Mouse (Mus musculus) A20 (cell line): ENCODE measurements at regions not wholly inside any gene's neighbourhood (a gene's known extent, or its start where the extent isn't known, plus 50 kb on each side); places are given as distances from the start of the nearest gene placed in this dataset.
"Not testable (repeated sequence)": the region's sequence is repeated elsewhere in the genome, so short reads cannot be mapped to it uniquely, and the experiment has no call there.

Source experiments
- DNase-seq: peaks from one replicate; pipeline ENCODE4 v3.0.0-alpha.2; 2011; ENCODE audit warnings: low read depth, low spot score

DNA sequence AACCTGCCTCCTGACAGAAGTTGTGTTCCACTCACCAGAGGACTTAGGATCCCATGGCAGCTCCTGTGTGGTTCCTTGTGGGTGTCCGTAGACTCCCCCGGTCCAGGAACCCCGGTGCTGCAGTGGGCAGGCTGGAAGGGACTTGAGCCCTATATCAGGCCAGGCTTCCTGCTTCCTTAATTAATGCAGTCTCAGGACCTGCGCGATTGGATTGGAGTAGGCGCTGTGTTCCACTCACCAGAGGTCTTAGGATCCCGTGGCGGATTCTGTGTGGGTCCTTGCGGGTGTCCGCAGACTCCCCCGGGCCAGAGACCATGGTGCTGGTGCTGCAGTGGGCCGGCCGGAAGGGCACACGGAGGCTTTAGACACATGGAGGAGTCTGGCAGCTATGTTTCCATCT is 288.7 kb downstream of the Fut8 start:
- not testable (repeated sequence) for DNase-seq

DNA sequence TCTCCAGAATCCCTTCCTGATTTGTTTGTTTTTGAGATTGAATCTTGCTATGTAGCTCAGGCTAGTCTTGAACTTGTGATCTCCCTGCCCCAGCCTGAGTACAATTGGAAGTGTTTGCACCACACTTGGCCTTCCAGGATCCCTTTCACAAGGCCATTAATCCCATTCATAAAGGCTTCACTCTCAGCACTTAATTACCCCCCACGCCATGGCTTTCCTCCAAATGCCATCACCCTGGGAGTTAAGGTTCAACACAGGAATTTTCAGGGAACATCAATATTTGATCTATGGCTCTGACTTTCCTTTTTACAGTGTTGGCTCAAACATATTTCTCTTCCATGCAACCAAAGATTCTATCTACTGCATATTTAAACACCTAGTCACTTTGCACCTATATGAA is 289.6 kb downstream of the Fut8 start:
- DNase-seq: no peak

GRCm38 (mm10) chr12:77527953-77528865 is 290.3 kb downstream of the Fut8 start:
- DNase-seq: no peak

- DNase-seq: no peak
Observed at GRCm38 (mm10) chr12:77528868-77529271, 290.9 kb downstream of the Fut8 start.

GRCm38 (mm10) chr12:77529414-77529813 is 291.5 kb downstream of the Fut8 start:
- no peak for DNase-seq

GRCm38 (mm10) chr12:77529955-77530354 is 292.0 kb downstream of the Fut8 start:
- no peak for DNase-seq

- peak; percentile 65 for DNase-seq
Observed at GRCm38 (mm10) chr12:77531294-77531693, 293.4 kb downstream of the Fut8 start.

GRCm38 (mm10) chr12:77532547-77532946 is 294.6 kb downstream of the Fut8 start:
- DNase-seq: no peak

GRCm38 (mm10) chr12:77533606-77534005 is 295.7 kb downstream of the Fut8 start:
- DNase-seq: no peak

GRCm38 (mm10) chr12:77534079-77534478 is 296.2 kb downstream of the Fut8 start:
- no peak for DNase-seq

DNA sequence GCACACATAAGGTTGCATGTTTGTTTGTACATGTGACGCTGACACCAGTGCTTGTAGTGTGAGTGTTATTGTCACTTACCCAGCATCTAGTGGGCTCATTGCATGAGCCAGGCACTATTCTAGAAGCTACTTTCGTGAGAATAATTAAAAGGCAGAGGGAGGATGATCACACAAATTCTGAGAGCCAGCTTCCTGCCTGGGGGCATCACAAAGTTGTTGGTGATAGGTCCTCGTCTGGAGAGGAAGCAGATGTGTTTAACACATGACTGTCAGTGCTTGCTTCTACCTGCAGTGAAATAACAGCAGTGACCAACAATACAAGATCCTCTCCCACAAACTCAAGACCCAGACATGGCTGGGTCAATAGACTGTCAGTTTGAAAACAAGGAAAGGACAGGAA is 297.2 kb downstream of the Fut8 start:
- DNase-seq: no peak

DNA sequence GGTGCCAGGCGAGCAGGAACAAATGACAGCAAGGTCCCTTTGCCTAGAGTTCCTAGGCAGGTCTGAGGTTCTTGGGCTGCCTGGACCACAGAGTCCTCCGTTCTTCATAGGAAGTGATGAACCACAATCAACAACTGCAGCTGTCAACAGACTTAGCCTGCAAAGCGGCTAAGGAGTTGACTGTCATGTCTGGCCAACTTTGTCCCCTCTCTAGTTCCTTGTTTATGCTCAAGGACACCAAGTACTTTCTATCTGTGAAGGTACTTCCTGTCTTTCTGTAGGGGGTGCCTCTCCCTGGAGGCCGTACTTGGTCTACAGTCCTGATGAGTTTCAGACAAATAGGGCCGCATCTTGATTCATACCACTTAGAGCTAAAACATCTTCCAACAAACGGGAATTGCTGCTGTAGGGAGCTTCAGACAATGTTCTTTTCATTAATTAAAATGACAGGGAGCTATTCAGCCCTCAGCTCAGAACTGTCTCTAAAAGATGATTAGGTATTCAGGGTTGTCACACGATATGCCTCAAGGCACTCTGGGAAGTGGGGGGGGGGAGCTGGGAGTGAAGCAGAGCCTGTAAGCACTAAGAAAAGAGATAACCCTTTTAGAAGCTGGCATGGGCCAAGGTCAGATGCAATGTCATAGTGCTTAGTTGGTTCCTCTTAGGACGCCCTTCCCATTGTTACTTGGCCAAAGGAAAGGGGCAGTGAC is 299.4 kb downstream of the Fut8 start:
- DNase-seq: peak; percentile 7

GRCm38 (mm10) chr12:77539661-77540431 is 301.9 kb downstream of the Fut8 start:
- peak; percentile 4 for DNase-seq

- DNase-seq: no peak
Observed at GRCm38 (mm10) chr12:77541051-77541765, 303.3 kb downstream of the Fut8 start.

- DNase-seq: no peak
Observed at GRCm38 (mm10) chr12:77541826-77542225, 303.9 kb downstream of the Fut8 start.

DNA sequence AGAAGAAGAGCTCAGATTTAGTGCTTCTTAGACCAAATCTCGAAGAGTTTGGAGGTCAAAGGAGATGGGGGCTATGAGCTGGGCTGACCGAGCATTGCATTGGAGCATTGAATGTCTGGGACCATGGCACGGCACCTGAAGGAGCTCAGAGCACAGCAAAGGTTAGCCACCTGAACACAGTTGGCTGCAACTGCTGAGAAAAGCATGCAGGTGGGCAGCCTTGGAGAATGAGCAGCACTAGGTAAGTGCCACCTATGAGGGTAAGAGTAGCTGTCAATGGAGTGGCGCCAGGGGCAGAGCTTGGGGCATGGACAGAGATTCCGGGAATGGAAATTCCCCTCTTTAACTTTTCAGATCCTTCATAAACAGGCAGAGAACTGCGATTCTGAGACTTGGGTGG is 305.7 kb downstream of the Fut8 start:
- no peak for DNase-seq

DNA sequence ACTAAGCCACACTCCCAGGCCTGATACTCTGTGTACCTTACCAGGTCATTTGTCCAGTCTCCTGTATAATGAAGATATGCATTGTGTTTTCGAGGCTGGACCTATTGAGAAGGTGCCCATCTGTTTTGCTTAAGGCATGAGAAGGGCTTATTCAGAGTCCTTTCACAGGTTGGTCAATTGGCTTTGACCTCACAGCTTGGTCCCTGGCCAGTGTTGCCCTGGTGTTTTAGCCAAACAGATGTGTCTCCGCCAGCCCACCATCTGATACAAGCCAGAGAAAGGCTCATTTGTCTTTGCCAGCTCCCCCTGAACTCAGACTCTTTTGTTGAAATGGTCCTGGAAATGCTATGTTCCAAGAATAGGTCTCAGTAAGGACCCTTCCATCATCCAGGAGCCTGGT is 308.2 kb downstream of the Fut8 start:
- DNase-seq: no peak

- peak; percentile 48 for DNase-seq
Observed at GRCm38 (mm10) chr12:77568286-77568685, 330.4 kb downstream of the Fut8 start.

DNA sequence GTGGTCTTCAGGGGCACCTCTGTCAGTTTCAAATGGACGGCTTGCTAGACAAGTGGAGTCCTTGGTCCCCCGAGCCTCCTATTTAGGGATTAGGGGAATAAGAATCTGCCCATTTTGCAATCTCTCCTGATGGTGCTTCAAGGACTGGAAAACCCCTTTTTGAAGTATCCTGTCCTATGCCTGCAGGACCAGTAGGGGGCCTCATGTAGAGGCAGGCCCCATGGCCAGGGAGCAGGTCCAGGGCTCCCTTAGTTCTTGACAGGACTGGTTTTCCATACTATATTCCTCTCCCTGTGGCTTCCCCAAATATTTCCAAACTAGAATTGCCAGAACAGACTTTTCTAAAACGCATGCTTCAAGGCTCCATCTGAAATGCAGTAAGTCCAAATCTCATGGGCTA is 332.6 kb downstream of the Fut8 start:
- DNase-seq: peak; percentile 13

- no peak for DNase-seq
Observed at GRCm38 (mm10) chr12:77571071-77571470, 333.1 kb downstream of the Fut8 start.

GRCm38 (mm10) chr12:77575046-77575445 is 337.1 kb downstream of the Fut8 start:
- no peak for DNase-seq
